Mouse (Mus musculus) G1E (cell line): Measurements from ENCODE around the gene Adck1. TPM values are rescaled to one million over a fixed set of nuclear protein-coding genes. Genes with fewer than 3 reads are reported as not detected.
"Not testable (repeated sequence)": the region's sequence is repeated elsewhere in the genome, so short reads cannot be mapped to it uniquely, and the experiment has no call there.

Experiments used
- ATAC-seq: 2 replicates; pipeline ENCODE4 v1.8.0; 2016; ENCODE audit warnings: mild to moderate bottlenecking; ENCODE audit not compliant: insufficient number of reproducible peaks, poor library complexity, low FRiP score, severe bottlenecking; ENCODE audit errors: extremely low read depth
- DNase-seq: peaks from one replicate; pipeline ENCODE4 v3.0.0; 2012; ENCODE audit warnings: low spot score
- H3K27me3 ChIP-seq: 2 replicates; pipeline ENCODE4 v1.6.1; 2012; ENCODE audit warnings: mild to moderate bottlenecking, low read length, inconsistent platforms; ENCODE audit not compliant: insufficient read depth
- H3K36me3 ChIP-seq: replicated peaks from 2 replicates; pipeline ENCODE3; 2012; ENCODE audit warnings: mild to moderate bottlenecking, inconsistent platforms
- H3K4me1 ChIP-seq: 2 replicates; pipeline ENCODE4 v1.6.1; 2012; ENCODE audit warnings: low read depth, low read length, inconsistent platforms, mixed read lengths; ENCODE audit not compliant: insufficient read depth
- H3K4me3 ChIP-seq: 2 replicates; pipeline ENCODE4 v1.5.1; 2012; ENCODE audit warnings: low read depth, mild to moderate bottlenecking, inconsistent platforms, low read length, moderate library complexity, mixed read lengths
- H3K9me3 ChIP-seq: replicated peaks from 2 replicates; pipeline ENCODE4 v1.6.1; 2012; ENCODE audit warnings: inconsistent platforms
- CTCF ChIP-seq: IDR thresholded peaks from 2 replicates; pipeline ENCODE4 v1.5.1; 2012; ENCODE audit warnings: low read depth, low read length, inconsistent platforms, mixed read lengths
- GATA1 ChIP-seq: IDR thresholded peaks from 2 replicates; pipeline ENCODE4 v1.6.1; 2012; ENCODE audit warnings: borderline replicate concordance, low read length, inconsistent platforms, mixed read lengths
- GATA2 ChIP-seq: IDR thresholded peaks from 2 replicates; pipeline ENCODE4 v1.6.1; 2012; ENCODE audit warnings: low read depth, low read length, inconsistent platforms, borderline replicate concordance
- POLR2AphosphoS5 ChIP-seq: IDR thresholded peaks from 2 replicates; pipeline ENCODE4 v1.6.1; 2012; ENCODE audit warnings: low read depth, low read length, inconsistent platforms; ENCODE audit not compliant: insufficient replicate concordance
- TAL1 ChIP-seq: conservative IDR thresholded peaks from 2 replicates; pipeline ENCODE4 v1.6.1; 2012; ENCODE audit warnings: low read depth, low read length, inconsistent platforms, mixed read lengths
- polyA plus RNA-seq: library from polyadenylated mRNA; stranded (reverse); fragments of >175 nt; gene quantifications from 2 replicates; pipeline ENCODE4 v1.2.3, GENCODE M21; 2012
- total RNA-seq, 2 experiments: library from RNA; stranded (forward) in 1 of 2; stranded (reverse) in 1 of 2; fragments of 200-1000 nt in 1 of 2; fragments of >200 nt in 1 of 2; fragmentation: Nextera tagmentation in 1 of 2; gene quantifications; 2 replicates each; pipeline ENCODE4 v1.2.3; 2014 to 2017

Adck1 gene
- total RNA-seq (2014; fragmentation: Nextera tagmentation) (9.2 and 10.9 TPM in 2 replicates), total RNA-seq (2017) (28.4 and 30.4 TPM in 2 replicates), polyA plus RNA-seq (8.1 and 10.4 TPM in 2 replicates)

DNA sequence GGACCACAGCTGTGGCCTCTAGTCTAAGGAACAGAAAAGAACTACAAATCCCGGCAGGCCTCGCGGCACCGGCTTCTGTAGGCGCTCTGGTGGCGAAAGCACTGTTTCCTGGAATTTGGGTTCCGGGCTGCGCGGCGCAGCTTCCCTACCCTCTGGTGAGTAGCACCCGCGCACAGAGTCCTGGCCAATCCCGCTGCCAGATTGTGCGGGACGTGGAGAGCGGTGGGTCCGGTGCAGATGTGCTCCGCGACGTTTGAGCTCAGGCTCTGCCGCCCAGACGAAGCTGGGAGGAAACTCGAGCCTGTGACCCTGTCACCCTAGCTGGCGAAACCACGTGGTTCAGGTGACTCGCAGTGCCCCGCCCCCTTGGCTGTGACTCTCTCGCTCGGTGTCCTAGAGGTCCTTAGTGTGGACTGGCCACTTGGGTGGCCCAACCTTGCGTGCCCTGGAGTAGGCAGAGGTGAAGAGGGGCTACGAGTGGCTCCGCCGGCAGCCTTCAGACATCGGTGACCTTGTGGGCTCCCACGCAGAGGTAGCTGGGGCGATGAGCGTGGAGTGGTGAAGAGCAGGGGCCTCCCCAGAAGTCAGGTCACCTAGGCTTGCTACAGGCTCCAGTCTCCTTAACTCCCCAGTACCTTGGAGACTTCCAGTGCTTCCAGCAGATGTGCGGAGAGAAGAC is at the start of gene Adck1:
Gene Adck1, plus strand, starts transcription at position 114 of the 679 bp plus-strand sequence.
- TF ChIP-seq POLR2AphosphoS5 (no peak), GATA1 (no peak), CTCF (no peak), GATA2 (no peak), TAL1 (no peak)
- peak; percentile 95 for ATAC-seq
- Histone ChIP-seq H3K36me3 (peaks cover 12% of the 10 kb centered on the region), H3K27me3 (no peaks in the 10 kb centered on the region), H3K9me3 (no peaks in the 10 kb centered on the region), H3K4me3 (peak within 1 kb of the TSS; percentile 81), H3K4me1 (peaks cover 30% of the 10 kb centered on the region)
- DNase-seq = peak; percentile 94

DNA sequence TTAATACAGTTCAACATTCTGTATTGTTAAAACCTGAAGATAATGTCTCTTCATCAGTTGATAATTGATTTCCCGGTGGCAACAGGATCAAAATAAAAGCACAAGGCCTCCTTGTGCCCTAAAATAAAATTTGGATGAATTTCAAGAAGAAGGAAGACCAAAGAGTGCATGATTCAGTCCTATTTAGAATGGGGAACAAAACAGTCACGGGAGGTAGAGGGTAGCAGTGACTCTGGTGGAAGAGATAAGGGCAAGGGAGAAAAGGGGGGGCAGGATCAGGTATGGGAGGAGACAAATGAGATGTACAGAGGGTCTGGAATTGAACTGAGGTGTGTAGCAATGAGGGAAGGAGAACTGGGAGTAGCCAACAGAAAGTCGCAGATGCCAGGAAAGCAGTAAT is 45.8 kb upstream of the Adck1 start:
- no peak for ATAC-seq

GRCm38 (mm10) chr12:88323926-88324325 is 36.4 kb upstream of the Adck1 start, which contains the start of gene Gm5039:
Gm5039 (minus strand) TSS chr12:88324026.
- not testable (repeated sequence) for H3K4me3 ChIP-seq, DNase-seq, H3K27me3 ChIP-seq, H3K9me3 ChIP-seq, H3K4me1 ChIP-seq, H3K36me3 ChIP-seq, ATAC-seq

More for the DNA sequence above, 45.8 kb upstream of the Adck1 start:
- H3K9me3 ChIP-seq = peaks cover 31% of the 10 kb centered on the region
- no peaks in the 10 kb centered on the region for H3K36me3 ChIP-seq
- no peaks in the 10 kb centered on the region for H3K27me3 ChIP-seq
- TF ChIP-seq TAL1 (0 out of 2 replicates have a peak, but pooled peaks have one; percentile 9), GATA1 (no peak), POLR2AphosphoS5 (no peak)
- H3K4me3 ChIP-seq = no peak overlapping the region
- no peak for DNase-seq
- peaks cover 7% of the 10 kb centered on the region for H3K4me1 ChIP-seq

- Histone ChIP-seq H3K9me3 (peaks cover 10% of the 10 kb centered on the region), H3K4me1 (peaks cover 26% of the 10 kb centered on the region)
- not testable (repeated sequence) for H3K4me3 ChIP-seq, H3K27me3 ChIP-seq, H3K36me3 ChIP-seq
- peak; percentile 78 for TF ChIP-seq TAL1
- ATAC-seq = peak; percentile 71
- peak; percentile 11 for DNase-seq
Measured at GRCm38 (mm10) chr12:88336662-88337413, 23.5 kb upstream of the Adck1 start.

- not testable (repeated sequence) for H3K4me3 ChIP-seq, ATAC-seq, DNase-seq, H3K36me3 ChIP-seq, H3K27me3 ChIP-seq
- peaks cover 18% of the 10 kb centered on the region for H3K9me3 ChIP-seq
- peaks cover 11% of the 10 kb centered on the region for H3K4me1 ChIP-seq
Measured at GRCm38 (mm10) chr12:88341286-88341685, 19.1 kb upstream of the Adck1 start.

DNA sequence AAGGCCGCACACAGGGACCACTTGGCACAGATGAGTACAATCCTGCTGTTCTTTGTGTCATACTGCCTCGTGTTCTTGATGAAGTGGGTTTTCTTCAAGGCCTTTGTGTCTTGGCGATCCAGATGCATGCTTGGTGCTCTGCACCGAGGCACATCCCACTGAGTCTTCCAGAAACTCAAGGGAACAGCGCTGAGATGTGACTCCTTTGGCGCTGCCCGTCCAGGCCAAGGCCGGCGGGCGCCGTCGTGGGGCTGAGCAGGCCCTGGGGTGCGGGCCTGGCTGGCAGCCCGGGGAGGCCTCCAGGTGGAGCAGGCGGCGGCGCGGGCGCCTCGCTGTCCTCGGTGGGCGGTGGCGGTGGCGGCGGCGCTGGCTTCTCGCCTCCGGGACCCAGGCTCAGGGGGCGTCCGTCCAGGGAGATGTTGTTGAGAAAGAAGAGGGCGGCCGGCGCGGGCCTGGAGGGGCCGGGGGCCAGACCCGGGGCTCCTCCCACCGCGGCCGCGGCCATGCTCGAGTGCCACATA is 6.1 kb upstream of the Adck1 start:
- Histone ChIP-seq H3K27me3 (no peaks in the 10 kb centered on the region), H3K9me3 (peaks cover 12% of the 10 kb centered on the region), H3K4me3 (no peak overlapping the region), H3K36me3 (no peaks in the 10 kb centered on the region), H3K4me1 (peaks cover 4% of the 10 kb centered on the region; the same call in 1 of the 2 replicates)
- DNase-seq = no peak
- TF ChIP-seq GATA1 = no peak
- TF ChIP-seq TAL1 = no peak
- no peak for TF ChIP-seq GATA2
- TF ChIP-seq POLR2AphosphoS5 = no peak
- TF ChIP-seq CTCF = no peak
- ATAC-seq = no peak

DNA sequence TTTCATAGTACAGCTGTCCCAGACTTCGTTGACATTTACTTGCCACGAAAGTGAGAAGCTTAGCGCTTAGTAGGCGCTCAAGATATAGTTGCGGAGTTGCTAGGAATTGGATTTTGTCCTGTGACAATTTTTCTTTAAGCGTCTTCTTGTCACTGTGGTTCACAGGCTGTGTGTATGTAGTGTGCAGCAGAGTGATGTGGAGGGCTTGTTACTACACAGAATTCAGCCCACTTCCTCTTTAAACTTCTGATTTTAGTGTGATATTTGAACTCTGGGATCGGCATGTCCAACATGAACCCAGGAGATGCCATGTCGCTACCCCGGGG is 729 bp downstream of the Adck1 start:
- Histone ChIP-seq H3K36me3 (peaks cover 14% of the 10 kb centered on the region), H3K27me3 (no peaks in the 10 kb centered on the region), H3K4me1 (peaks cover 31% of the 10 kb centered on the region), H3K9me3 (no peaks in the 10 kb centered on the region), H3K4me3 (peak overlapping the region; percentile 81)
- no peak for ATAC-seq
- DNase-seq = no peak
- TF ChIP-seq TAL1 (no peak), POLR2AphosphoS5 (no peak), GATA1 (no peak), GATA2 (no peak), CTCF (no peak)
